Mouse (Mus musculus): ENCODE measurements around the gene Ablim1.

DNA sequence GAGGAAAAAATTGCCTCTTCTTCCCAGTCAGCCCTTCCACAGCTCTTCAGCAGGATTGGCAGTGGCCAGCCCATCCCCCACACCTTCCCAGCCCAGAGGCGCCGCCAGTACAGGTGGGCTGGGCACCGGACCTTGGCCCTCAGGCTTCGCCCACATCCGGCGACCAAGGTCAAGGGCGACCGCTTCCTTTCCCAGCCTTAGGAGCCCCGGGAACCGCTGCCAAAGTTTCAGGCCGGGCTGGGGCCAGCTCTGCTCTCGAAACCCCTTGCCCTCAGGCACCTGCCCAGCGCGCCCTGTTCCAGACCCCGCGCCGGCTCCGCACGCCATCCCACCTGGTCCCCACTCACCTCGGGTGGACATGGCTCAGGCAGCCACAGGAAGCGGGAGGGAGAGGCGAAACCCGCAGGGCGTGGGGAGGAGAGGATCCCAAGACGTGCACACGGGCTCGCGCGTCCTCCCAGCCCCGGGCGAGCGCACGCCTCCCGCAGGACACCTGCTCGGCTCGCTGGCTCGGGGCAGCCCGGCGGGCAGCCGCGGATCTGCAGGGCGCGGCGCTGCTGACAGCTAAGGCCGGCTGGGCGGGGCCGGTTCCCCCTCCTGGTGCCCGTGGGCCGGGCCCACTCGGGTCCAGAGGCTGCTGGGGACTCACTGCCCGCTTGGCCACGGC lies at the start of gene Ablim1:
- TF ChIP-seq TAL1 (IDR thresholded peaks at IDR 0.05; ENCODE audit: low read length) (no peak), GATA1 (IDR thresholded peaks at IDR 0.05; ENCODE audit: low read length) (no peak)
